Mouse (Mus musculus) retina, postnatal 1 day (tissue): ENCODE data around the gene Prune2.

ENCODE experiments used
- DNase-seq: peaks from one replicate; pipeline ENCODE4 v3.0.0-alpha.2; 2012

Gene Prune2

DNA sequence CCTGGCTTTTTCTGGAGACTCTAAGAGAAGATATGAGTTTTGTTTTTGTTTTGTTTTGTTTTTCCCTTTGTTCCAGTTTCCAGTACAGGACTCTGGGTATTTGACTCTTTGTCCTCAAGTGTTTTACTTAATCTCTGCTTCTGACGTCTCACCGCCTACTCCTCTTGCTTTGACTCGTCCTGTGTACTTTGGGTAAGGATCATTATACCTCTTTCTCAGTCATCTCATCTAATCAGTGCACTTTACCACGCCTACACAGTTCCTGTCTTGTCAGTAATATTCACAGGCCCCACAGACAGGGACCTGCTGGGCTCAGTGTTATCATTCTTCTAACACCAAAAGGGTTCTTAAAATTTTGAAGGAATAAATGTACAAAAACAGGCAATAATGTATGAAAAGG lies 312.8 kb downstream of the Prune2 start:
- DNase-seq: no peak

GRCm38 (mm10) chr19:17271179-17271622 lies 315.3 kb downstream of the Prune2 start:
- DNase-seq: peak; percentile 40

DNA sequence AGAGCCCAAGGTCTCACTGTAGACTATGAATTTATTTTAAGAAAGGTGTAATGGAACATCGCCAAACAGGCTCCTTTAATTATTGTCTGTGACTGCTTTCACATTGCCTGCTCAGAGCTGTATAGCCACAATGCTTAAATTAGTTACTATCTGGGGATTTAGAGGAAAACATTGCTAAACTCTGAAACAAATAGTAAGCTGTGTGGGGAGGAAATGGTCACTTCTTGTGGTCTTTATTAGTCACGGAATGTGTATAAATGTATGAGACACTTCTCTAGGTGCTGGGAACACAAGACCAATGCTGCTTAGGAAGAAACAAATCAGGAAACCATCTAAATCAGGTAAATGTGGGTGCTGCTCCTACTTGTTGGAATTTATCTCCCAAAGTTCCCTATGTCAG lies 317.1 kb downstream of the Prune2 start:
- no peak for DNase-seq
